Mouse (Mus musculus) E14TG2a.4 (cell line): ENCODE measurements around the gene Zfand3.

Source experiments
- CTCF ChIP-seq: conservative IDR thresholded peaks from 2 replicates; pipeline ENCODE4 v1.5.1; 2014; ENCODE audit warnings: low read length
- POU5F1 ChIP-seq: IDR thresholded peaks from 2 replicates; pipeline ENCODE4 v1.6.1; 2014; ENCODE audit warnings: low read length, borderline replicate concordance

DNA sequence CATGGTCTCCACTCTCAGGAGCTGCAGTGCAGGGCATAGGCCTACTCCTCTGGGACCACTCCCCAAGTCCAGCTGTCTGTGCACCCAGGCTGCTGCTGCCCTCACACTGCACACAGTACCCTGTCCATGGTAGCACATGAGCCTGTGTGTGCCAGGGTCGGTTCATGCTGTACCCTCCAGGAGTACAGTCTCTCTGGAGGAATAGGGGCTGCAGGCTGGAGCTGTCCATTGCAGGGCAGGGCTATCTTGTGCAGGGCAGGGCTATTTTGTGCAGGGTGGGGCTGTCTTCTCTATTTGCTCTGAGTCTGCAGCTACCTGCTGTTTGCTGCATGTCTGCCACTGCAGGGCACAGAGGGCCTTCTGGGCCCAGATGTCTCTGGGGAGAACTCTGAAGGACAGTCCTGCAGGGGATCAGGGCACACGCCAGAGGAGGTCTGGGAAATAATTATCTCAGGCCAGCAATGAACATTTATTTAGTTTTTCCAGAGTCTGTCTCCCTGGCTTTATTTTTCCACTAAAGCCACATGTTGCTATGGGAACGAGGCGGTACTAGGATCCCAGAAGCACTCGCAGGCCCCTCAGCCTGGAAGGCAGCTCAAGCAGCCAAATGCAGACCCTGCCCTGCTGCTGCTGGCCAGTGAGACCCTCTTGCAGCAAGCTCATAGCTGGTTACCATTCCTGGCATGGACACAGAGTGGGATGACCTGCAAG, 220.7 kb downstream of the Zfand3 start:
- TF ChIP-seq CTCF (no peak), POU5F1 (no peak)
